Comparison of ENCODE assay signal across 18 mouse cellular contexts in genomic region chr3:33893433-33893832, GRCm38 (mm10). TPM values are rescaled to one million over a fixed set of nuclear protein-coding genes. Genes with fewer than 3 reads are reported as not detected.
"Had no signal": no experiment of that assay in that cellular context is flagged by ENCODE, and none has a peak within 500 bp of the region (broad histone marks: within the 10 kb centered on the region; RNA-seq: fewer than 3 reads in every experiment).

No protein-coding gene starts in this region.

- H3K27ac ChIP-seq: neural tube, embryonic 13.5 days; neural tube, embryonic 15.5 days; stomach, embryonic 15.5 days; stomach, postnatal 0 days had no signal

- H3K9me3 ChIP-seq: neural tube, embryonic 13.5 days; neural tube, embryonic 15.5 days; stomach, embryonic 15.5 days had no signal

- DNase-seq: retina, postnatal 1 day; right cerebral cortex, adult 18-20 months; right cerebral cortex, postnatal 14 days; right cerebral cortex, postnatal 25 days; right cerebral cortex, postnatal 4 days; spleen, adult 18-20 months; thymus, adult 18-20 months; thymus, adult 2 months; thymus, postnatal 14 days; thymus, postnatal 25 days; thymus, postnatal 36 days; thymus, postnatal 4 days had no signal

- H3K4me3 ChIP-seq: neural tube, embryonic 13.5 days; neural tube, embryonic 15.5 days; stomach, embryonic 15.5 days had no signal

- H3K4me1 ChIP-seq: neural tube, embryonic 13.5 days; neural tube, embryonic 15.5 days; stomach, embryonic 15.5 days had no signal

- H3K36me3 ChIP-seq: neural tube, embryonic 13.5 days; neural tube, embryonic 15.5 days; stomach, embryonic 15.5 days had no signal

- H3K27me3 ChIP-seq: stomach, embryonic 15.5 days had no signal

RNA-seq across cellular contexts. Expression of gene Ccdc39, which starts 49.3 kb away (rescaled TPM):
- total RNA-seq: neutrophil, adult 5-6 weeks had no signal
- polyA plus RNA-seq: small intestine, adult 2 months had no signal
